Mouse (Mus musculus) c-Kit-positive CD71-positive TER-119-positive erythroid progenitor cells, embryonic 14.5 days (primary cell): ENCODE results near the gene Gm11437.

ENCODE experiments used
- DNase-seq: peaks from one replicate; pipeline ENCODE4 v3.0.0-alpha.2; 2013; ENCODE audit warnings: low spot score

Gene Gm11437

GRCm38 (mm10) chr11:84141752-84142151 is 25.5 kb downstream of the Gm11437 start:
- peak; percentile 71 for DNase-seq

- DNase-seq = no peak
Observed at GRCm38 (mm10) chr11:84136453-84136852, 30.8 kb downstream of the Gm11437 start.

- no peak for DNase-seq
Observed at GRCm38 (mm10) chr11:84134331-84134860, 32.9 kb downstream of the Gm11437 start.

GRCm38 (mm10) chr11:84129799-84130185 is 37.5 kb downstream of the Gm11437 start:
- DNase-seq = no peak

- DNase-seq = peak; percentile 68
Observed at GRCm38 (mm10) chr11:84128943-84129798, 38.1 kb downstream of the Gm11437 start, which contains the start of the genes Tada2a and Acaca. Gene Tada2a, minus strand, starts transcription at chr11:84129600. Gene Acaca, plus strand, starts transcription at chr11:84129672.

GRCm38 (mm10) chr11:84127977-84128376 is 39.3 kb downstream of the Gm11437 start:
- no peak for DNase-seq

- no peak for DNase-seq
Observed at GRCm38 (mm10) chr11:84121051-84121956, 46.0 kb downstream of the Gm11437 start.

- DNase-seq = no peak
Observed at GRCm38 (mm10) chr11:84117431-84117830, 49.8 kb downstream of the Gm11437 start.

- DNase-seq = no peak
Observed at GRCm38 (mm10) chr11:84116221-84116620, 51.1 kb downstream of the Gm11437 start.

GRCm38 (mm10) chr11:84115646-84116045 is 51.6 kb downstream of the Gm11437 start:
- no peak for DNase-seq

GRCm38 (mm10) chr11:84113623-84114022 is 53.7 kb downstream of the Gm11437 start:
- DNase-seq = no peak

- DNase-seq = no peak
Observed at GRCm38 (mm10) chr11:84107137-84107536, 60.1 kb downstream of the Gm11437 start.

- DNase-seq = no peak
Observed at GRCm38 (mm10) chr11:84104036-84104435, 63.2 kb downstream of the Gm11437 start.

GRCm38 (mm10) chr11:84101182-84101581 is 66.1 kb downstream of the Gm11437 start:
- DNase-seq = no peak
